Mouse (Mus musculus) liver, embryonic 12.5 days (tissue): ENCODE measurements around the gene Hoxd10. TPM values are rescaled to one million over a fixed set of nuclear protein-coding genes. Genes with fewer than 3 reads are reported as not detected.

Source experiments
- ATAC-seq: fragments of 200-750 bp; cut with Nextera tagmentation; 2 replicates; pipeline ENCODE4 v1.8.0; 2017; ENCODE audit warnings: moderate number of reproducible peaks, mild to moderate bottlenecking, moderate library complexity
- H3K27ac ChIP-seq: fragments of 300-500 bp; sonication (generic); 2 replicates; pipeline ENCODE4 v1.5.1; 2016; ENCODE audit warnings: mild to moderate bottlenecking
- H3K27me3 ChIP-seq: fragments of 300-500 bp; sonication (generic); replicated peaks from 2 replicates; pipeline ENCODE4 v1.6.1; 2016; ENCODE audit warnings: mild to moderate bottlenecking, moderate library complexity
- H3K36me3 ChIP-seq: fragments of 300-500 bp; sonication (generic); 2 replicates; pipeline ENCODE4 v1.6.1; 2016; ENCODE audit warnings: mild to moderate bottlenecking, moderate library complexity
- H3K4me1 ChIP-seq: fragments of 300-500 bp; sonication (generic); 2 replicates; pipeline ENCODE4 v1.6.1; 2016
- H3K4me2 ChIP-seq: fragments of 300-500 bp; sonication (generic); 2 replicates; pipeline ENCODE4 v1.6.1; 2016; ENCODE audit warnings: mild to moderate bottlenecking, moderate library complexity
- H3K4me3 ChIP-seq: fragments of 300-500 bp; sonication (generic); 2 replicates; pipeline ENCODE4 v1.5.1; 2016; ENCODE audit warnings: mild to moderate bottlenecking, moderate library complexity
- H3K9ac ChIP-seq: fragments of 300-500 bp; sonication (generic); 2 replicates; pipeline ENCODE4 v1.6.1; 2016; ENCODE audit warnings: mild to moderate bottlenecking, moderate library complexity
- H3K9me3 ChIP-seq: fragments of 300-500 bp; sonication (generic); replicated peaks from 2 replicates; pipeline ENCODE4 v1.6.1; 2016; ENCODE audit warnings: mild to moderate bottlenecking, moderate library complexity
- WGBS: fragments of 180-500 bp; shearing (Covaris S2); methylation state at CpG from one replicate; pipeline ENCODE4 v1.1.7; 2016; ENCODE audit not compliant: insufficient replicate concordance; 5-methylcytosine and 5-hydroxymethylcytosine counted together
- polyA plus RNA-seq: library from polyadenylated mRNA; unstranded; fragments of >200 nt; fragmentation: Nextera tagmentation; extraction: Ambion mirVana; gene quantifications from 2 replicates; pipeline ENCODE4 v1.2.1, GENCODE M21; 2016

Hoxd10 gene
- polyA plus RNA-seq, 1 experiment from 2014 or later = not detected

- H3K9ac ChIP-seq = no peak overlapping the region
- peak overlapping the region; percentile 6; the same call in 1 of the 2 replicates for H3K4me2 ChIP-seq
- no peaks in the 10 kb centered on the region for H3K36me3 ChIP-seq
- peak overlapping the region; percentile 5; the same call in 1 of the 2 replicates for H3K4me3 ChIP-seq
- ATAC-seq = no peak
- 3% methylated on average over 62 of the region's 62 CpGs for WGBS
- H3K27me3 ChIP-seq = peaks cover 91% of the 10 kb centered on the region
- H3K4me1 ChIP-seq = peaks cover 13% of the 10 kb centered on the region
- no peak overlapping the region for H3K27ac ChIP-seq
- no peaks in the 10 kb centered on the region for H3K9me3 ChIP-seq
Observed at GRCm38 (mm10) chr2:74657251-74658023, 34.3 kb upstream of the Hoxd10 start.

- Histone ChIP-seq H3K9me3 (no peaks in the 10 kb centered on the region), H3K4me3 (peak overlapping the region; percentile 5; the same call in 1 of the 2 replicates), H3K27me3 (peaks cover 96% of the 10 kb centered on the region), H3K36me3 (no peaks in the 10 kb centered on the region), H3K27ac (no peak overlapping the region), H3K4me2 (0 out of 2 replicates have a peak overlapping the region, but pooled peaks have one; percentile 6), H3K9ac (no peak overlapping the region), H3K4me1 (peaks cover 13% of the 10 kb centered on the region)
- WGBS = 2% methylated on average over 15 of the region's 15 CpGs
- ATAC-seq = no peak
Observed at GRCm38 (mm10) chr2:74658024-74658666, 33.6 kb upstream of the Hoxd10 start.

- 3% methylated on average over 47 of the region's 47 CpGs for WGBS
- Histone ChIP-seq H3K4me1 (peaks cover 13% of the 10 kb centered on the region), H3K36me3 (no peaks in the 10 kb centered on the region), H3K9ac (no peak overlapping the region), H3K9me3 (no peaks in the 10 kb centered on the region), H3K27ac (no peak overlapping the region), H3K27me3 (peaks cover 100% of the 10 kb centered on the region), H3K4me2 (no peak overlapping the region), H3K4me3 (no peak overlapping the region)
- no peak for ATAC-seq
Observed at GRCm38 (mm10) chr2:74658667-74659371, 32.9 kb upstream of the Hoxd10 start.

GRCm38 (mm10) chr2:74659507-74660005, 32.2 kb upstream of the Hoxd10 start, which contains the start of gene Evx2:
Evx2 (minus strand) TSS chr2:74659557.
- Histone ChIP-seq H3K4me1 (peaks cover 13% of the 10 kb centered on the region), H3K9ac (no peak within 1 kb of the TSS), H3K27me3 (peaks cover 100% of the 10 kb centered on the region), H3K27ac (no peak within 1 kb of the TSS), H3K36me3 (no peaks in the 10 kb centered on the region), H3K4me3 (no peak within 1 kb of the TSS), H3K4me2 (no peak within 1 kb of the TSS), H3K9me3 (no peaks in the 10 kb centered on the region)
- ATAC-seq = no peak
- 4% methylated on average over 28 of the region's 28 CpGs for WGBS

- H3K27ac ChIP-seq = no peak overlapping the region
- no peaks in the 10 kb centered on the region for H3K36me3 ChIP-seq
- ATAC-seq = no peak
- H3K9ac ChIP-seq = no peak overlapping the region
- H3K27me3 ChIP-seq = peaks cover 99% of the 10 kb centered on the region
- no peaks in the 10 kb centered on the region for H3K9me3 ChIP-seq
- no peak overlapping the region for H3K4me2 ChIP-seq
- WGBS = 4% methylated on average over 30 of the region's 30 CpGs
- H3K4me3 ChIP-seq = no peak overlapping the region
- H3K4me1 ChIP-seq = peaks cover 8% of the 10 kb centered on the region
Observed at GRCm38 (mm10) chr2:74660421-74661375, 31.0 kb upstream of the Hoxd10 start.

GRCm38 (mm10) chr2:74661685-74662084, 30.0 kb upstream of the Hoxd10 start:
- whole genome bisulfite sequencing = 1% methylated on average over 14 of the region's 14 CpGs
- 0 out of 2 replicates have a peak, but pooled peaks cover 3% of the 10 kb centered on the region for H3K4me1 ChIP-seq
- H3K9me3 ChIP-seq = no peaks in the 10 kb centered on the region
- H3K36me3 ChIP-seq = no peaks in the 10 kb centered on the region
- H3K4me2 ChIP-seq = no peak overlapping the region
- no peak overlapping the region for H3K27ac ChIP-seq
- no peak overlapping the region for H3K9ac ChIP-seq
- no peak overlapping the region for H3K4me3 ChIP-seq
- H3K27me3 ChIP-seq = peaks cover 99% of the 10 kb centered on the region
- no peak for ATAC-seq

GRCm38 (mm10) chr2:74663291-74663925, 28.3 kb upstream of the Hoxd10 start:
- peaks cover 99% of the 10 kb centered on the region for H3K27me3 ChIP-seq
- no peak overlapping the region for H3K4me3 ChIP-seq
- peaks cover 8% of the 10 kb centered on the region; the same call in 1 of the 2 replicates for H3K4me1 ChIP-seq
- no peaks in the 10 kb centered on the region for H3K9me3 ChIP-seq
- no peak for ATAC-seq
- no peak overlapping the region for H3K4me2 ChIP-seq
- H3K27ac ChIP-seq = no peak overlapping the region
- 4% methylated on average over 18 of the region's 18 CpGs for WGBS
- H3K9ac ChIP-seq = no peak overlapping the region
- H3K36me3 ChIP-seq = no peaks in the 10 kb centered on the region

- 4% methylated on average over 7 of the region's 7 CpGs for WGBS
- Histone ChIP-seq H3K36me3 (no peaks in the 10 kb centered on the region), H3K4me2 (no peak overlapping the region), H3K4me1 (peaks cover 11% of the 10 kb centered on the region; the same call in 1 of the 2 replicates), H3K9me3 (no peaks in the 10 kb centered on the region), H3K27ac (no peak overlapping the region), H3K4me3 (no peak overlapping the region), H3K9ac (no peak overlapping the region), H3K27me3 (peaks cover 98% of the 10 kb centered on the region)
- ATAC-seq = no peak
Observed at GRCm38 (mm10) chr2:74666411-74666810, 25.3 kb upstream of the Hoxd10 start.

GRCm38 (mm10) chr2:74667191-74667841, 24.4 kb upstream of the Hoxd10 start:
- Histone ChIP-seq H3K9ac (no peak overlapping the region), H3K36me3 (no peaks in the 10 kb centered on the region), H3K4me3 (0 out of 2 replicates have a peak overlapping the region, but pooled peaks have one; percentile 45), H3K27ac (no peak overlapping the region), H3K4me1 (peaks cover 11% of the 10 kb centered on the region; the same call in 1 of the 2 replicates), H3K4me2 (peak overlapping the region; percentile 63; the same call in 1 of the 2 replicates), H3K27me3 (peaks cover 98% of the 10 kb centered on the region), H3K9me3 (no peaks in the 10 kb centered on the region)
- WGBS = 5% methylated on average over 36 of the region's 36 CpGs
- no peak for ATAC-seq

GRCm38 (mm10) chr2:74667842-74668357, 23.8 kb upstream of the Hoxd10 start, which contains the start of gene Hoxd13:
Hoxd13 (plus strand) TSS chr2:74668310.
- Histone ChIP-seq H3K27me3 (peaks cover 98% of the 10 kb centered on the region), H3K4me1 (peaks cover 14% of the 10 kb centered on the region; the same call in 1 of the 2 replicates), H3K9me3 (no peaks in the 10 kb centered on the region), H3K36me3 (no peaks in the 10 kb centered on the region), H3K4me3 (peak within 1 kb of the TSS; percentile 45), H3K9ac (no peak within 1 kb of the TSS), H3K27ac (no peak within 1 kb of the TSS), H3K4me2 (peak within 1 kb of the TSS; percentile 63)
- no peak for ATAC-seq
- WGBS = 1% methylated on average over 24 of the region's 51 CpGs
